Mouse (Mus musculus): Measurements from ENCODE around the gene Smco3.

- TF ChIP-seq CTCF (IDR thresholded peaks at IDR 0.05; ENCODE audit: extremely low read depth, insufficient read length, insufficient replicate concordance, low read depth, low read length) (no peak), POLR2A (IDR thresholded peaks at IDR 0.05; ENCODE audit: low read depth, low read length) (no peak)
Observed at GRCm38 (mm10) chr6:136828681-136829080, 6.6 kb downstream of the Smco3 start.

All from small intestine, adult 2 months (tissue).